8 mouse cellular contexts compared by ENCODE assay signal in genomic region chr11:55031211-55031990, GRCm38 (mm10). TPM values are rescaled to one million over a fixed set of nuclear protein-coding genes. Genes with fewer than 3 reads are reported as not detected.
DNase-seq lines count a peak whose midpoint lies in the region; ATAC-seq and TF ChIP-seq lines count a peak whose summit lies in the region.

No protein-coding gene starts in this region.

- no peaks in the 10 kb centered on the region for H3K27me3 ChIP-seq in lung, postnatal 0 days (replicated peaks; ENCODE audit: insufficient read depth, low read length)
- 0 out of 2 replicates have a peak, but pooled peaks cover 3% of the 10 kb centered on the region for H3K27me3 ChIP-seq in forebrain, embryonic 14.5 days (replicated peaks; ENCODE audit: control insufficient read depth, insufficient read depth, low read length)
- H3K27me3 ChIP-seq in liver, embryonic 16.5 days (ENCODE audit: control insufficient read depth, insufficient read depth, low read depth, low read length) = no peaks in the 10 kb centered on the region
- no peaks in the 10 kb centered on the region for H3K27me3 ChIP-seq in stomach, embryonic 16.5 days (ENCODE audit: control insufficient read depth, insufficient read depth, low read length)

- H3K4me3 ChIP-seq in lung, postnatal 0 days (ENCODE audit: low read depth, low read length) = peak overlapping the region; percentile 66
- H3K4me3 ChIP-seq in forebrain, embryonic 14.5 days (ENCODE audit: low read depth, low read length) = 0 out of 2 replicates have a peak overlapping the region, but pooled peaks have one; percentile 53
- peak overlapping the region; percentile 65; the same call in 1 of the 2 replicates for H3K4me3 ChIP-seq in liver, embryonic 16.5 days (ENCODE audit: low read depth, low read length)
- peak overlapping the region; percentile 85 for H3K4me3 ChIP-seq in stomach, embryonic 16.5 days (replicated peaks; ENCODE audit: low read length)

- peaks cover 33% of the 10 kb centered on the region for H3K4me1 ChIP-seq in lung, postnatal 0 days (ENCODE audit: insufficient read depth, low read depth, low read length)
- H3K4me1 ChIP-seq in forebrain, embryonic 14.5 days (ENCODE audit: control insufficient read depth, insufficient read depth, low read length) = peaks cover 14% of the 10 kb centered on the region; the same call in 1 of the 2 replicates
- peaks cover 33% of the 10 kb centered on the region for H3K4me1 ChIP-seq in liver, embryonic 16.5 days (ENCODE audit: control insufficient read depth, low read depth, low read length)
- H3K4me1 ChIP-seq in stomach, embryonic 16.5 days (ENCODE audit: control insufficient read depth, insufficient read depth, low read length) = peaks cover 47% of the 10 kb centered on the region

- H3K9ac ChIP-seq in lung, postnatal 0 days (replicated peaks; ENCODE audit: low read depth) = no peak overlapping the region; the same call in 1 of the 2 replicates
- H3K9ac ChIP-seq in forebrain, embryonic 14.5 days (ENCODE audit: low read length) = no peak overlapping the region
- H3K9ac ChIP-seq in liver, embryonic 16.5 days (ENCODE audit: low read depth, low read length) = no peak overlapping the region; the same call in 1 of the 2 replicates
- peak overlapping the region; percentile 89 for H3K9ac ChIP-seq in stomach, embryonic 16.5 days (ENCODE audit: low read length)

- peak; percentile 12 for ATAC-seq in lung, postnatal 0 days
- ATAC-seq in forebrain, embryonic 14.5 days = no peak
- ATAC-seq in liver, embryonic 16.5 days (ENCODE audit: low read depth) = no peak
- peak; percentile 36; the same call in 1 of the 2 replicates for ATAC-seq in stomach, embryonic 16.5 days (ENCODE audit: insufficient read depth, low FRiP score)

- no peak for TF ChIP-seq CTCF in lung, postnatal 0 days (IDR thresholded peaks at IDR 0.05)

- 15% methylated on average over 10 of the region's 10 CpGs for WGBS in lung, postnatal 0 days
- 58% methylated on average over 10 of the region's 10 CpGs for WGBS in forebrain, embryonic 14.5 days
- 16% methylated on average over 10 of the region's 10 CpGs for WGBS in liver, embryonic 16.5 days (ENCODE audit: insufficient replicate concordance)
- 25% methylated on average over 10 of the region's 10 CpGs for WGBS in stomach, embryonic 16.5 days

- DNase-seq in lung, postnatal 0 days (ENCODE audit: low spot score) = peak; percentile 27
- no peak for DNase-seq in lung, postnatal 25 days (ENCODE audit: low spot score)
- no peak for DNase-seq in forebrain, embryonic 14.5 days (ENCODE audit: low spot score)
- no peak for DNase-seq in layer of hippocampus, adult 11-12 months (ENCODE audit: low spot score)
- no peak for DNase-seq in adrenal gland, postnatal 14 days
- DNase-seq in left cerebral cortex, adult 11 months (ENCODE audit: low spot score) = no peak

- TF ChIP-seq EP300 in lung, postnatal 0 days (IDR thresholded peaks at IDR 0.05) = no peak

- no peaks in the 10 kb centered on the region for H3K9me3 ChIP-seq in lung, postnatal 0 days (ENCODE audit: low read length)
- H3K9me3 ChIP-seq in forebrain, embryonic 14.5 days (replicated peaks; ENCODE audit: control insufficient read depth, low read length) = no peaks in the 10 kb centered on the region
- H3K9me3 ChIP-seq in liver, embryonic 16.5 days (replicated peaks; ENCODE audit: control insufficient read depth, low read length) = no peaks in the 10 kb centered on the region
- no peaks in the 10 kb centered on the region for H3K9me3 ChIP-seq in stomach, embryonic 16.5 days (replicated peaks; ENCODE audit: control insufficient read depth, low read length)

- H3K4me2 ChIP-seq in lung, postnatal 0 days (replicated peaks; ENCODE audit: low read depth, low read length) = peak overlapping the region; percentile 93
- peak overlapping the region; percentile 96 for H3K4me2 ChIP-seq in forebrain, embryonic 14.5 days (ENCODE audit: low read length)
- H3K4me2 ChIP-seq in liver, embryonic 16.5 days (ENCODE audit: low read depth, low read length) = peak overlapping the region; percentile 75
- H3K4me2 ChIP-seq in stomach, embryonic 16.5 days (ENCODE audit: low read depth, low read length) = peak overlapping the region; percentile 75

- H3K27ac ChIP-seq in lung, postnatal 0 days (ENCODE audit: low read length) = peak overlapping the region; percentile 72
- H3K27ac ChIP-seq in forebrain, embryonic 14.5 days (ENCODE audit: low read depth, low read length) = no peak overlapping the region
- H3K27ac ChIP-seq in liver, embryonic 16.5 days (ENCODE audit: low read length) = peak overlapping the region; percentile 26; the same call in 1 of the 2 replicates
- H3K27ac ChIP-seq in stomach, embryonic 16.5 days (ENCODE audit: low read length) = peak overlapping the region; percentile 98

- no peaks in the 10 kb centered on the region for H3K36me3 ChIP-seq in lung, postnatal 0 days (ENCODE audit: insufficient read depth, low read length)
- H3K36me3 ChIP-seq in forebrain, embryonic 14.5 days (ENCODE audit: control insufficient read depth, insufficient read depth, low read length) = no peaks in the 10 kb centered on the region
- no peaks in the 10 kb centered on the region for H3K36me3 ChIP-seq in liver, embryonic 16.5 days (ENCODE audit: control insufficient read depth, insufficient read depth)
- H3K36me3 ChIP-seq in stomach, embryonic 16.5 days (ENCODE audit: control insufficient read depth, insufficient read depth, low read length) = no peaks in the 10 kb centered on the region

RNA-seq across cellular contexts. Expression of gene Anxa6, which starts 1.8 kb away (rescaled TPM):
- 228 and 265 TPM in 2 replicates for polyA plus RNA-seq in lung, postnatal 0 days (2015; fragmentation: Nextera tagmentation; extraction: Ambion mirVana)
- 41.6 and 48.5 TPM in 2 replicates for polyA plus RNA-seq in forebrain, embryonic 14.5 days (2014; fragmentation: Nextera tagmentation; extraction: Ambion mirVana)
- 56.9 and 66.1 TPM in 2 replicates for polyA plus RNA-seq in liver, embryonic 16.5 days (2015; fragmentation: Nextera tagmentation; extraction: Ambion mirVana)
- 364 and 365 TPM in 2 replicates for polyA plus RNA-seq in stomach, embryonic 16.5 days (2015; fragmentation: Nextera tagmentation; extraction: Ambion mirVana)
- total RNA-seq in adrenal gland, postnatal 14 days (2021) = 146 and 152 TPM in 2 replicates

RNA-seq across cellular contexts. Expression of gene Ccdc69, which starts 46.5 kb away (rescaled TPM):
- polyA plus RNA-seq in lung, postnatal 0 days (2015; fragmentation: Nextera tagmentation; extraction: Ambion mirVana) = 1.4 and 1.8 TPM in 2 replicates
- 0.20 and 0.56 TPM in 2 replicates for polyA plus RNA-seq in forebrain, embryonic 14.5 days (2014; fragmentation: Nextera tagmentation; extraction: Ambion mirVana)
- 1.3 TPM in 2 replicates for polyA plus RNA-seq in liver, embryonic 16.5 days (2015; fragmentation: Nextera tagmentation; extraction: Ambion mirVana)
- polyA plus RNA-seq in stomach, embryonic 16.5 days (2015; fragmentation: Nextera tagmentation; extraction: Ambion mirVana) = 3.5 and 3.7 TPM in 2 replicates
- total RNA-seq in adrenal gland, postnatal 14 days (2021) = 8.3 and 12.2 TPM in 2 replicates

Comparison
In these comparisons a context has a peak if more than half of its experiments do, and no peak if none do; other contexts are left out.
1. ATAC-seq: peak in lung, postnatal 0 days (single experiment) and stomach, embryonic 16.5 days (single experiment); none in forebrain, embryonic 14.5 days (single experiment) and liver, embryonic 16.5 days (single experiment).
2. Peak in every context shown above with its lines, with median percentiles within 50 percentile points of each other: H3K4me2 ChIP-seq and H3K4me3 ChIP-seq.